Mouse (Mus musculus) retina, postnatal 1 day (tissue): ENCODE measurements at regions not wholly inside any gene's neighbourhood (a gene's known extent, or its start where the extent isn't known, plus 50 kb on each side); places are given as distances from the start of the nearest gene placed in this dataset.

Source experiments
- DNase-seq: peaks from one replicate; pipeline ENCODE4 v3.0.0-alpha.2; 2012

GRCm38 (mm10) chr6:7494299-7494698 is 60.4 kb upstream of the Tac1 start:
- DNase-seq: no peak

GRCm38 (mm10) chr6:7496766-7497165 is 57.9 kb upstream of the Tac1 start:
- no peak for DNase-seq
